Mouse (Mus musculus) brain, embryonic 14.5 days (tissue): Measurements from ENCODE around the gene Zfp507.

ENCODE experiments used
- CTCF ChIP-seq: fragments of 200-500 bp; IDR thresholded peaks from 2 replicates; pipeline ENCODE4 v1.5.1; 2012; ENCODE audit warnings: inconsistent platforms, mild to moderate bottlenecking, moderate library complexity, borderline replicate concordance; ENCODE audit not compliant: insufficient read depth, insufficient read length; ENCODE audit errors: extremely low read depth
- POLR2A ChIP-seq: fragments of 200-500 bp; IDR thresholded peaks from 2 replicates; pipeline ENCODE4 v1.6.1; 2012; ENCODE audit warnings: mild to moderate bottlenecking, inconsistent platforms, borderline replicate concordance; ENCODE audit not compliant: poor library complexity, insufficient read depth, insufficient read length, severe bottlenecking; ENCODE audit errors: extremely low read depth

- TF ChIP-seq CTCF (no peak), POLR2A (no peak)
Observed at GRCm38 (mm10) chr7:35813306-35813705, 10.5 kb upstream of the Zfp507 start.
